Mouse (Mus musculus) lung, postnatal 25 days (tissue): ENCODE results near the gene Spout1.
"Not testable (repeated sequence)": the region's sequence is repeated elsewhere in the genome, so short reads cannot be mapped to it uniquely, and the experiment has no call there.

Experiments
- DNase-seq: peaks from one replicate; pipeline ENCODE4 v3.0.0; 2022; ENCODE audit warnings: low spot score

The Spout1 gene

DNA sequence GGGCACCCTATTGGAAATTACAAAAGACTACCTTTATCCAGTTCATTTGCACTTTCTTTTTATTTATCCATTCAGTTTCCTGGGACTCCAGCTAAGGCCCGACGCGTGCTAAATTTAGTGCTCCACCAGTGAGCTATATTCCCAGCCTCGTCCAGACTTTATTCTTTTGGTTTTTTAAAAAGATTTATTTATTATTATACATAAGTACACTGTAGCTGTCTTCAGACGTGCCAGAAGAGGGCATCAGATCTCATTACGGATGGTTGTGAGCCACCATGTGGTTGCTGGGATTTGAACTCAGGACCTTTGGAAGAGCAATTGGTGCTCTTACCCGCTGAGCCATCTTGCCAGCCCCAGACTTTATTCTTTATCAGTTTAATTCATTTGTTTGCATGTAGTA is 452 bp upstream of the Spout1 start:
- not testable (repeated sequence) for DNase-seq

DNA sequence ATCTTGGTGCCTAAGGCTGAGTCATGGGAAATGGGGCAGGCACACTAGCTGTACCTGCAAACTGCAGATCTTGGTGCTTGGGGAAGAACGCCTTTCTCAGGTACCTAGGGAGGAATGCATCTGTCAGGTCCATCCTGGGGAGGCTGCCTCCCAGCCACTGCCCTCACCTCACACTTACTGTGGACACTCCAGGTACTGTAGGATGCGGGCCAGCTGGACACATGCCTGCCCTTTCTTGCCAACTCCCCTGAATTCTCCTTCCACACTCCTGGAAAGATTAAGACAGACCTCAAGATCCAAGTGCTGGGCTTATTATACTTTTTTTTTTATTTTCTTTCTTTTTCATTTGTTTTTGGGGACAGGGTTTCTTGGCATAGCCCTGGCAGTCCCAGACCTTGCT is 1.7 kb downstream of the Spout1 start:
- DNase-seq, result no peak

DNA sequence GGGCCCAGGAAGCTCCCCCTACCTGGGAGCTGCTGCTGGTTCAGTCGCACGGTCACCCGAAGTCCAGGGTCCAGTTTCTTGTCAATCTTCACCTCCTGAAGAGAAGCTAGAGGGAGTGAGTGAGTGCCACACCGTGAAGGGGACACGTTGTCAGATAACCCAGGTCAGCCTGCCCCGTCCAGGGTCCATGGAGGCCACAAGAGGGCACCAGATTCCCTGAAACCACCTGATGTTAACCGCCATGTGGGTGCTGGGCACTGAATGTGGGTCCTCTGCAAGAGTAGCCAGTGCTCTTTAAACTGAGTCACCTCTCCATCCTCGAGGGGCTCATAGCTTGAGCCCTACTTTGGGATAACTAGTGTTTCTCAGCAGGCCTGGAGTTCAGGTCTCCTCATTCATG is 2.4 kb downstream of the Spout1 start:
- no peak for DNase-seq

DNA sequence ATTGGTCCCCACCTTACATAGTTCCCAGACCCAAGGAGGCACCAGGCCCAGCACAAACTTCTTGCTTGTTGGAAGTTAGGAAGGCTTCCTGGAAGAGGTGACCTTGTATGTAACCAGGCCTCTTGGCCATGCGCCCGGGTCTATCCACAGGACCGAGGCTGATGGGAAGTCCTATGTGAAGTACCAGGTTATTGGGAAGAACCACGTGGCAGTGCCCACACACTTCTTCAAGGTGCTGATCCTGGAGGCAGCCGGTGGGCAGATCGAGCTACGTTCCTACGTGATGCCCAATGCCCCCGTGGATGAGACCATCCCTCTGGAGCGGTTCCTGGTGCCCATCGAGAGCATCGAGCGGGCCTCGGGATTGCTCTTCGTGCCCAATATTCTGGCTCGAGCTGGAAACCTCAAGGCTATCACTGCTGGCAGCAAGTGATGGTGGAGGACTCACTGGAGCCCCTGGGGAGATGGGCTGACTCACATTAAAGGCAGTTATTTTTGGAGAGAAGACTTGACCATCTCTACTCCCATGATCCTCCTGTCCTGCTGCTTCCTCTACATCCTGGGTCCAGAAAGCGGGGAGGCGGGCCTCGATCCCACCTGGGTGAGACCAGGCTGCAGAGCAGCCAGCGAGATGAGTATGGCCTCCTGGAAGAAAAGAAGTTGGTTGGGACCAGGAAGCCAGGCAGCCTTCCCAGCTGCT is 4.6 kb downstream of the Spout1 start:
- no peak for DNase-seq

DNA sequence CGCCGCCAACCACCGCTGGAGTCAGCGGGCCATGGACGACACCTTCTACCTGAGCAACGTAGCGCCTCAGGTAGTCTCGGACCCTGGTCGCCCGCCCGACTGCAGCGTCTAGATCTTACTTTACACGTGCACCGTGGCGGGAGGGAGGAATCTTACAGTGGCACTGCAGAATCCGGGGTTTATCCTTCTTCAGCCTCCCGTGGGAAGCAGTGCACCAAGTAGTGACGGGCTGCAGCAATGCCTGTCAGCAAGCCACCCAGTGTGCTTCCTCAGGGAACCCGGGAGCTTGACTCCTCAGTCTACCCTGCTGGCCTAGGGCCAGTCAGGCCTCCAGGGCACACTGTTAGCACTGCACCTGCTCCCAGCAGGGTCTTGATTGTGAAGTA is 6.3 kb downstream of the Spout1 start:
- DNase-seq, result no peak

DNA sequence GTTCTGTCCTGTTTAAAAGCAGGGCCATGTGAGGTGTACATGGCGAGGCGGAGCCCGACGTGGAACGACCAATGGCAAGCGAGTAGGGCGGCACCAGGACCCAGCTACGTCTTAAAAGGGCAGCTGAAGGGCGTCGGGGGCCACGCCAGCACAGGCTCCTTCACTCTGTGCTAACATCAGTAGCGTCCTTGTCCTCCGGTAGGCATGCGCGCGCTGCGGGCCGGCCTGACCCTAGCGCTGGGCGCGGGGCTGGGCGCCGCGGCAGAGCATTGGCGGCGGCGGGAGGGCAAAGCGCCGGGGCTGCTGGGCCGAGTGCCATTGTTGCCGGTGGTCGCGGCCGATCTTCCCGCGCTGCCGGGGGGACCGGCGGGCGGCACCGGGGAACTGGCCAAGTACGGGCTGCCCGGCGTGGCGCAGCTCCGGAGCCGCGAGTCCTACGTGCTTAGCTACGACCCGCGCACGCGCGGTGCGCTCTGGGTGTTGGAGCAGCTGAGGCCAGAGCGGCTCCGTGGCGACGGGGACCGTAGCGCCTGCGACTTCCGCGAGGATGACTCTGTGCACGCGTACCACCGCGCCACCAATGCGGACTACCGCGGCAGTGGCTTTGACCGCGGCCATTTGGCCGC is 6.8 kb downstream of the Spout1 start, which contains the start of gene Endog:
Gene Endog, plus strand, starts transcription at position 123 of the 626 bp plus-strand sequence.
- DNase-seq, result peak; percentile 92

DNA sequence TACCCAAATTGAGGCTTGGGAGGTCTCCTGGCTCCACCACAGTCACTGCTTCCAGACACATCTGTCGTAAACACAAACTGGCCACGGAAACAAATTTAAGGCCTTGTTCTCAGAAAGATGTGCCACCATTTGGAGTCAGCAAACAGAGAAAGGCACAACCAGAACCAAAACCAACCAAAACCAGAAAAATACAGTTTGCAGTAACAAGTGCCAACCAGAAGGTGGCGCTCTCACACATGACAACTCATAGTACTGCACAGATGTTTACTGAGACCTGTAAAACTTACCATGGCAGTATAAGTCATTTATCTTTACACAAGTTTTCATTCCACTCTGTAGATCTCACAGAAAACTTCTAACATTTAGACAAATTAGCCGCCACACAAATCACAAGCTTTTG is 11.6 kb downstream of the Spout1 start:
- DNase-seq, result no peak

DNA sequence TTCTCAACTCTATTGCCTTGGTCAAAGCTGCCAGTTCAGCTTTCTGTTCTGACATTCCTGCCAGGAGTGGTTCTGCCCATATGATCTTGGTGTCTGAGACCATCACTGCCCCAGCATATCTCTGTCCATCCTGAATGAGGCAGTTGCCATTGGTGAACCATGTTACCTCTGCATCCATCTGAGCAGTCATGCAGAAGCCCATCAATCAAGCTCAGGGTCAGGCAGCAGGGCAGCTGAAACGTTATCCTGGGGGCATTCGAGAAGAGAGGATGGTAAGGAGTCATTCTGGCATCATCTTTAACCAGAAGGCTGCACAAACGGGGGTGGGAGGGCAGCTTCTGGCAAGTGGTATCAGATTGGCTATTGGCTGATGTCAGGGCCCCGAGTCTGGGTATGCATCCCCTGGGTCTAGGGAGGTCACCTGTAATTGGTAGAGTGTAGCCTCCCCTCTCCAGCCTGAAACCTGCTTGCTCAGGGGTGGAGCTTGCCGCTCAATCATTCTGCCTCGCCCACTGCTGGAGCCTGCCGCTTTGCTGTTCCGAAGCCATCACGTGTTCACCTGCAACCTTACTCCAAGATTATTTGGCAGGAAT is 13.8 kb downstream of the Spout1 start:
- DNase-seq, result no peak

DNA sequence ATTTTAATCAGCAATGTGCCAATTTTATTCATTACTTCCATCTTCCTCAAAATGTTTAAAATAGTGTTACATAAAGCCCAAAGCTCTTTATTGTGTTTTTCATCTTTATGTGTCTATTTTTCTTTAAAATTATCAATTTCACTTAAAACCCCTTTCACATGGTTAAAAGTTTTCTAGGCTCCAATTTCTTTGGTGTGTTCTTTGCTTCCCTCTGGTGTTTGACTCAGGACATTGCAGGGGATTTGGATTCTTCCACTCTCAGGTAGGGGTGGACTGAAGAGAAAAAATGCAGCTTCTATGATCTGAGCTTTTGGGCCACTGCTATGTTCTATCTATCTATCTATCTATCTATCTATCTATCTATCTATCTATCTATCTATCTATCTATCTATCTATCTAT is 16.4 kb downstream of the Spout1 start:
- DNase-seq, result peak; percentile 46

DNA sequence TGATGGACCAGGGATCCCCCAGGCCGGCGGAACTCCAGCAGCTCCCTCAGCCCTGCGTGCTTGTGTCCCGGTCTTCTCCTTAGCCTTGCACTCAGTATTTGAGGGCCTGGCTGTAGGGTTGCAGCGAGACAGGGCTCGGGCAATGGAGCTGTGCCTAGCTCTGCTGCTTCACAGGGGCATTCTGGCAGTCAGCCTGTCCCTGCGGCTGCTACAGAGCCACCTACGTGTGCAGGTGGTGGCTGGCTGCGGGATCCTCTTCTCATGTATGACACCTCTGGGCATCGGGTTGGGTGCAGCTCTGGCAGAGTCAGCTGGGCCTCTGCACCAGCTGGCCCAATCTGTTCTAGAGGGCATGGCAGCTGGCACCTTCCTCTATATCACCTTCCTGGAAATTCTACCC is 18.4 kb downstream of the Spout1 start:
- DNase-seq, result not testable (repeated sequence)

DNA sequence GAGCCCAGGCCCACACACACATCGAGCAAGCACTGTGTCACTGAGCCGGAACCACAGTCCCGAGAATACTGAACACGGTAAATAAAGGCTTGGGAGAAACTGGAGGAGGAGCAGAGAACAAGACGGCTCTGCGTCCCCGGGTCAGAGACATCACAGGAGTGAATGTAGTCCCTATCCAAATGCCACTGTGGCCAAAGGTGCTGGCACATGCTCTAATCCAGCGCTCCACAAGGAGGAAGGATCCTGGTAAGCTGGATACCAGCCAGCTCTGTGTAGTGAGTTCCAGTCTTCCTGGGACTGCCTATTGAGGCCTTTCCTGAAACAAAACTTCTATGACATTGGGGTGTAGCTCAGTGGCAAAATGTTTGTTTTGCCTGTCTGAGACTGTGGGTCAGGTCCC is 25.6 kb downstream of the Spout1 start:
- DNase-seq, result no peak

DNA sequence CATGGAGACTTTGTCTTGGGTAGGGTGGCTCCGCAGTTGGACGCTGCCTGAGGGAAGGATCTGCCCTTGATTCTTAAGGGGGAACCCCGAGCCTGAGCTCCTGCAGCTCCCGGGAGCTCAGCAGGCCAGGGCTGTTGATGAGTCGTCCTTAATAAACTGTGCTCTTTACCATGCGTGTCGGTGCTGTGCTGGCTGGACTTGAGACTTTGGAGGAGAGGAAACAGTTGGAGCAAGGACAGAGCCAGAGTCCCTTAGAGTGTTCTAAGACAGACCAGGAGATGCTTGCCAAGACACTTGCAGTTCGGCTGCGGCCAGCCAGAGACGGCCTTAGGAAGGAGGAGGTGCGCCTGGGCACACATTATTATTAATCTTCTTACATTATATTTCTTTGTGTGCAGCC is 26.4 kb downstream of the Spout1 start:
- DNase-seq, result no peak

DNA sequence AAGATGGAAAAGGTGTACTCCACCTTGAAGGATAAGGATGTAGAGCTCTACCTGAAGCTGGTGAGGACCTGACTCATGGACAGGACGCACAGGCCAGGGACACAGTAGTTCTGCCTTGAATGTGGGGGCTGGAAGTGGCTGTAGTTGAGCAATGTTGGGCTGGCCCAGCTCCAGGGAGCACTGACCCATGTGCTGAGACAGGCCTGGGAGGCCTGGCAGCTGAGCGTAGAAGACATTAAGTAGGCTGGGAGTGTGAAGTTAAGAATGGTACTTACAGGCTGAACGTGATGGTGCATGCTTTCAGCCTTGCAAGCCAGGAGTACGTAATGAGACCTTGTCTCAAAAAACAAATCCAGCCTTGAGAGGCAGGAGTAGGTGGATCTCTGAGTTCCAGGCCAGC is 30.8 kb downstream of the Spout1 start:
- DNase-seq, result peak; percentile 78

DNA sequence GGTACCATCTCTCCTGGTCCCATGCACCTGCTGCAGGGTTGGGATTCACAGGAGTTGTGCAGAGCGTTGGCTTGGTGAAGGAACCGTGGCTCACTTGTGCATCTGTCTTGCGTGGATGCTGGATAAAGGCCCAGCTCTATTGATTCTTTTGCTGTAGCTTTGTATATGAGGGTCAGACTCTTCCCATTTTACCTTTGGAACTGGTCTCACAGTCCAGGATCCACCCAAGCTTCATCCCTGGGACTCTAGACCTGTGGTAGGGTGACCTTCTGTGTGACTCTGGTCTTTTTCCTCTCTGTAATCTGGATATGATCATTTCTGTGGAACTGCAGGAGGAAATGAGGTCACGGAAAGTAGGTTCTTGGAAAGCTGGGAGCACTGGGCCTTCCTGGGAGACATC is 33.8 kb downstream of the Spout1 start:
- DNase-seq, result no peak

DNA sequence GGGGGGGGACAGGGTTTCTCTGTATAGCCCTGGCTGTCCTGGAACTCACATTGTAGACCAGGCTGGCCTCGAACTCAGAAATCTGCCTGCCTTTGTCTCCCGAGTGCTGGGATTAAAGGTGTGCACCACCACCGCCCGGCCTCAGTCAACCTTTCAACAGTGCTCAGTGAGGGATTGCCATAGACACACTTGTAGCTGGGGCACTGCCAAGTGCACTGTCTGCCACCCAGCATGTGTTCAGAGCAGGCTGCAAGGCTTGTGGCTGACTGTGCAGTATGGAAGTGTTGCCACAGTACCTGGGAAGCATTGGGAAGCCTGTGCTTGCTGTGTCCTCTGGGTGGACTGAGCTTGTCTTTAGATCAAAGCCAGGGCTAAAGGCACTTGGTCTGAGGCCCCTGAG is 38.2 kb downstream of the Spout1 start:
- not testable (repeated sequence) for DNase-seq

DNA sequence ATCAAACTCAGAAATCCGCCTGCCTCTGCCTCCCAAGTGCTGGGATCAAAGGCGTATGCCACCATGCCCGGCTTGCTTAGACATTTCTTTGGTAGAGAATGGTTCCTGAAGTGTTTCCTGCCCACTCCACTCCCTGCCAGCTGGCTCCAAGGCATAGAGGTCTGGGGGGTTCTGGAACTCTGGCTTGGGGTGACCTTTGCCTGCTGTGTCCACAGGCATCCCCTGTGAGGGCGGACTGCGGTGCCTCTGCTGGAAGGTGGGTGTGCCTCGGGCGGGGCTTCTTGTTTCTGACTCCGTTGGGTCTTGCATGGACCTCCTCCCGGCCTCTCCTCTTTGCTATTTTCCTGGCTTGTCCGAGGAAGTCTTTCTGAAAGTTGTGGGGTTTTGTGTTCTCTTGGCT is 41.8 kb downstream of the Spout1 start:
- no peak for DNase-seq

DNA sequence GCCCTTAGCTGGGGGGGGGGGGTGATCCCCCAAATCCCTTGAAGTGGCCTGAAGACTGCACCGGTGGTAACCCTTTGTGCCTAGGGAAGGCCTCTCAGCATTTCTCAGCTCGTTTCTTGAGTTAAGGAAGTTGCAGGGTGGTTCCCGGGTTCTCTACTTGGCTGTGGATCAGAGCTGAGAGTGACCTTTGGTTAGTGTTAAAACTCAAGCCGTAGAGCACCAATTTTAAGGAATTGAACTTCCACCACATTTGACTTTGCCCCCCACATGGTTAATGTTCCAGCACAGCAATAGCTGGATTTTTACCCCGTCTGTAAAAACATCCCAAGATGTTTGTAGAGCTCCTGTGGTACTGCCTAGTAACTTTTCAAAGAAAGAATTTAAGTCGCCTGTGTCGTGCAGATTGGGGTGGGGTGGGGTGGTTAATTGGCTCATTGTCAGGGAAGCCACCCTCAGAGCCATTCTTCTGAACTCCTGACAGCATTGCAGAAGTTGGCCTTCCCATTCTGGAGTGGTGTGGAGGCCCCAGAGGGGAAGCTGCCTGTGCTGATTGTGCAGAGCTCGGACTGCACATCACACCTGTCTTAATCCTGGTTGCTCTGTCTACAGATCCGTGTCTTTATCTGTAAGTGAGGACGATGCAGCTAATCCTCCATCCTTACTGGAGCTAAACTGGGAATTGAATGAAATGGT is 43.2 kb downstream of the Spout1 start:
- DNase-seq, result no peak

DNA sequence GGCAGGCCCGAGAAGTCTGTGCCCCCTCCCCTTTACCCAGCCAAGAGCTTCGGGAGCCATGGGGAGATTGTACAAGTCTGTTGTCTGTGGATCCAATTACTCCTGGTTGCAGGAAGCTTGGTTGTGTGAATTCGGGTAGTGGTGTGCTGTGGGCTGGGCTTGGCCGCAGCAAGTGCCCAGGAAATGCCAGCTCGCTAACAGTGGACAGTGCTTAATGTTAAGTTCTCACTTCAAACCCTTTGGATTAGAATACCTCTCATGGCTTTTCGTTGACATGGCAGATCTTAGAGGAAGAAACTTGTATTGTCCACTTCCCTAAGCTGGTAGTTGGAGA is 43.9 kb downstream of the Spout1 start:
- DNase-seq, result no peak

DNA sequence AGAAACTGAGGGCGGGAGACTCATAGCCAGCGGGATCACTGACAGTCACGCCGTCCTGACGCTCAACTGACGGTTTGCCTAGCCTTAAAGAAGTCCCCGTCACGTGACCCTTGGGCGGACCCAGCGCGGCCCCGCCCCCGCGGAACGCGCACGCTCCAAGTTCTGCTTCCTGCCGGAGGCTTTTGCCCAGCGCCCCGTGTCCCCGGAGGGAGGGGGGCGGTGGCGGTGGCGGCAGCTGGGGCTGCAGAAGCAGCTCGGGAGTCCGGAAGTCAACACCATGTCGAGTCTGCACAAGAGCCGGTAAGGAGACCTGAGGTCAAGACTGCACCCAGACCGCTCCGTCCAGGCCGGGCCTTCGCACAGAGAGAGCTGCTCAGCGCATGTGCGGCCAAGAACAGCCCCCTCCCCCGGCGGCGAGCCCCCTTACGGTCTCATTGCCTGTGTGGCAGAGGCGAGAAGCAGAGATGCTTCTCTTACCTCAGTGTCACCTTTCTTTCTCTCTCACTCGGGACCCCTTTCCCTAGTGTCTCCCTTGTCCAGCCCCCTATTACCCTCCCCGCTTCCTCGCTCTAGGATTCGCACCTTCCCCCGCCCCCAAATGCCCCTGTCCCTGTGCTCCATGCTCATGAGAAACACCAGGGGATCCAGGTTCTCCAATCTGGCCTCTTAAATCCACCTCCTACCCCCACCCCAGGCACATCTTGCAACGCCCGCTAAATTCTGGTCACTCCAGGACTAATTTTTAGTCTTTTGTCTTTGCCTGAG is 44.5 kb downstream of the Spout1 start, which contains the start of gene Tbc1d13:
Gene Tbc1d13, plus strand, starts transcription at position 134 of the 765 bp plus-strand sequence.
- DNase-seq, result peak; percentile 98

DNA sequence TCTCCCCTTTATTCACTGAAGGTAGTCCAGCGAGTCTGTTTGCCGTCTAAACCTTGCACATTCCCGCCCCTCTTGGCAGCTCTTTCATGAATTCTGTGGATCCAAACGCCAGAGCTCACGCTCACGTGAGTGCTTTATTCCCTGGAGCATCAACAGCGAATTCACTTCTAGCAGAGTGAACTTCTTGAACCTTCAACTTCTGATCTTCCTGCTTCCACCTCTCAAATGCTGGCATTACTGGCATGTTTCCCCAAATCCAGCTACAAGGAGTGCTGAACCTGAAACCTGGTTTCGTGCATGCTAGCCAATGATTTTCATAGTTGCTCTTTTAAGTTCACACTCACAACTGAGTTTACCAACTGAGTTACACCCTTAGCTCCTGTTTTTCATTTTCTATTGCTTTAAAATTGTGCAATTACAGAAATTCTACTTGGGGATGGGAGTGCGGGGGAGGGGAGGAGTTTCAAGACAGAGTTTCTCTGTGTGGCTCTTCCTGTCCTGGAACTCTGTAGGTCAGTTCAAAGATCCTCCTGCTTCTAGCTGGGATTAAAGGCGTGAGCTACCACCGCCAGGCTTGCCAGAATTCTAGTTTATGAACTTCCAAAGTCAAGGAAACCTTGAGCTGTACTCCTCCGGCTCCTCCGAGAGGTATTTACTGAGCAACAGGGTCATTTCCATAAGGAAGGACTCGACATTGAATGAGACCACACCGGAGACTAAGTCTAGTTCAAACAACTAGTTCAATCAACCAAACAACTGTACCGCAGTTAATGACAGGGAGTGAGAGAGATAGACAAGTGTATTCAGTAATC is 45.3 kb downstream of the Spout1 start:
- peak; percentile 48 for DNase-seq

DNA sequence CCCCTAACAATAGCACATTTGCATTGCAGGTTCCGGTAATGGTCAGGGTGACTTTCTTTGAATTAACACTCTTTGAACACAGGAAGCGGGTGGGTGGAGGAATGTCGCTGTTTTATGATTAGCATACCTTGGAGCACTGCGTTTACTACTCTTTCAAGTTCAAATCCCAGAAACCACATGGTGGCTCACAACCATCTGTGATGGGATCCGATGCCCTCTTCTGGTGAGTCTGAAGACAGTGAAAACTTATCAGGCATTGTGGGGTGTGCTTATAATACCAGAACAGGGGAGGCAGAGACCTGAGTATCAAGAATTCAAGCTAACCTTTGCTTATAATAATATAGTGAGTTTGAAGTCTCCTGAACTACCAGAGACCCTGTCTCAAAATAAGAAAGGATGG is 47.0 kb downstream of the Spout1 start:
- not testable (repeated sequence) for DNase-seq
